ENCODE assay signal across 11 mouse cellular contexts in the genomic region with DNA sequence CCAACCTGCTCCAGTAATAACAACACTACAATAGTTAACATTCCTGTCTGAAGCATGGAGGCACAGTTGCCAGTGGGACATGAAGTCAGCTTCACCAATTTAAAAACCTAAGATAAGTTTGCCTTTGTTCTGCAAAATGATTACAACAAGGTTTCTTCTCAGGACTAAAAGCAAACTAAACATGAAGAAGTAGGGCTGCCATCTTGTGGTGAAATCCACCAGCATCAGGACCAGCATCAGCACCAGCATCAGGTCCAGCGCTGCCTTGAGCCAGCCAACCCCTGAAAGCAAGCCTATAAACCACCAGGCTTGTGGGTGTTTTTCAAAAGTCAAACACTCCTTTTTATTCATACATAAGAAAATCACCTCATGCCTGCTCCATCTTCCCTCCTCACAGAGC.
DNase-seq lines count a peak whose midpoint lies in the region; ATAC-seq and TF ChIP-seq lines count a peak whose summit lies in the region.
"Had no signal": no experiment of that assay in that cellular context is flagged by ENCODE, and none has a peak within 500 bp of the region (broad histone marks: within the 10 kb centered on the region; RNA-seq: fewer than 3 reads in every experiment).

No protein-coding gene starts in this region.

- H3K36me3 ChIP-seq in intestine, postnatal 0 days (ENCODE audit: control insufficient read depth, insufficient read depth) = no peaks in the 10 kb centered on the region
- no peaks in the 10 kb centered on the region for H3K36me3 ChIP-seq in intestine, embryonic 15.5 days
- no peaks in the 10 kb centered on the region for H3K36me3 ChIP-seq in midbrain, postnatal 0 days (ENCODE audit: insufficient read depth, low read length)
- no peaks in the 10 kb centered on the region for H3K36me3 ChIP-seq in midbrain, embryonic 13.5 days
- H3K36me3 ChIP-seq in embryonic facial prominence, embryonic 10.5 days (replicated peaks) = no peaks in the 10 kb centered on the region
- H3K36me3 ChIP-seq: stomach, embryonic 15.5 days had no signal

- TF ChIP-seq CTCF in intestine, postnatal 0 days (IDR thresholded peaks at IDR 0.05; ENCODE audit: low read depth) = peak; percentile 35
- TF ChIP-seq CTCF in midbrain, postnatal 0 days (IDR thresholded peaks at IDR 0.05) = peak; percentile 71

- no peak overlapping the region for H3K27ac ChIP-seq in intestine, postnatal 0 days (ENCODE audit: low read depth, low read length)
- no peak overlapping the region for H3K27ac ChIP-seq in intestine, embryonic 15.5 days
- no peak overlapping the region for H3K27ac ChIP-seq in midbrain, postnatal 0 days (ENCODE audit: low read depth, low read length)
- no peak overlapping the region for H3K27ac ChIP-seq in midbrain, embryonic 13.5 days
- H3K27ac ChIP-seq in embryonic facial prominence, embryonic 10.5 days (replicated peaks) = no peak overlapping the region
- H3K27ac ChIP-seq: stomach, embryonic 15.5 days had no signal

- H3K9me3 ChIP-seq in intestine, postnatal 0 days (ENCODE audit: control insufficient read depth) = no peaks in the 10 kb centered on the region
- no peaks in the 10 kb centered on the region for H3K9me3 ChIP-seq in intestine, embryonic 15.5 days
- no peaks in the 10 kb centered on the region for H3K9me3 ChIP-seq in midbrain, postnatal 0 days (ENCODE audit: low read length)
- H3K9me3 ChIP-seq in midbrain, embryonic 13.5 days = no peaks in the 10 kb centered on the region
- H3K9me3 ChIP-seq in embryonic facial prominence, embryonic 10.5 days = no peaks in the 10 kb centered on the region
- H3K9me3 ChIP-seq: stomach, embryonic 15.5 days had no signal

- ATAC-seq in intestine, postnatal 0 days = no peak
- ATAC-seq in intestine, embryonic 15.5 days = no peak
- 0 out of 2 replicates have a peak, but pooled peaks have one; percentile 27 for ATAC-seq in midbrain, postnatal 0 days (ENCODE audit: low FRiP score)
- no peak for ATAC-seq in midbrain, embryonic 13.5 days

- DNase-seq in midbrain, postnatal 0 days (ENCODE audit: low spot score) = peak; percentile 66
- peak; percentile 9 for DNase-seq in embryonic facial prominence, embryonic 10.5 days (ENCODE audit: low spot score)
- peak; percentile 24 for DNase-seq in right cerebral cortex, postnatal 4 days
- no peak for DNase-seq in heart, adult 11 months
- DNase-seq in heart, postnatal 25 days (ENCODE audit: low spot score) = no peak
- DNase-seq: heart, adult 18-20 months had no signal

- H3K4me2 ChIP-seq in intestine, postnatal 0 days (replicated peaks; ENCODE audit: low read depth) = no peak overlapping the region
- H3K4me2 ChIP-seq in intestine, embryonic 15.5 days (replicated peaks) = no peak overlapping the region
- no peak overlapping the region for H3K4me2 ChIP-seq in midbrain, postnatal 0 days (ENCODE audit: low read depth, low read length, poor library complexity, severe bottlenecking)
- no peak overlapping the region for H3K4me2 ChIP-seq in midbrain, embryonic 13.5 days (replicated peaks)
- H3K4me2 ChIP-seq: liver, embryonic 11.5 days; stomach, embryonic 15.5 days had no signal

- no peaks in the 10 kb centered on the region for H3K4me1 ChIP-seq in intestine, postnatal 0 days (replicated peaks; ENCODE audit: control insufficient read depth, insufficient read depth, low read length)
- H3K4me1 ChIP-seq in intestine, embryonic 15.5 days (replicated peaks) = no peaks in the 10 kb centered on the region
- no peaks in the 10 kb centered on the region for H3K4me1 ChIP-seq in midbrain, postnatal 0 days (ENCODE audit: insufficient read depth, low read length)
- no peaks in the 10 kb centered on the region for H3K4me1 ChIP-seq in midbrain, embryonic 13.5 days (replicated peaks)
- no peaks in the 10 kb centered on the region for H3K4me1 ChIP-seq in embryonic facial prominence, embryonic 10.5 days
- H3K4me1 ChIP-seq: stomach, embryonic 15.5 days had no signal

- no peaks in the 10 kb centered on the region for H3K27me3 ChIP-seq in intestine, postnatal 0 days (replicated peaks; ENCODE audit: control insufficient read depth, insufficient read depth, low read length)
- no peaks in the 10 kb centered on the region for H3K27me3 ChIP-seq in intestine, embryonic 15.5 days (replicated peaks)
- H3K27me3 ChIP-seq in midbrain, postnatal 0 days (ENCODE audit: insufficient read depth, low read length) = no peaks in the 10 kb centered on the region
- no peaks in the 10 kb centered on the region for H3K27me3 ChIP-seq in midbrain, embryonic 13.5 days
- no peaks in the 10 kb centered on the region for H3K27me3 ChIP-seq in embryonic facial prominence, embryonic 10.5 days (replicated peaks; ENCODE audit: low read depth, poor library complexity, severe bottlenecking)
- H3K27me3 ChIP-seq: stomach, embryonic 15.5 days had no signal

- WGBS in intestine, postnatal 0 days = 37% methylated on average over 1 of the region's 1 CpGs
- WGBS in intestine, embryonic 15.5 days = 43% methylated on average over 1 of the region's 1 CpGs
- WGBS in midbrain, postnatal 0 days = 35% methylated on average over 1 of the region's 1 CpGs
- WGBS in midbrain, embryonic 13.5 days = 54% methylated on average over 1 of the region's 1 CpGs
- 48% methylated on average over 1 of the region's 1 CpGs for whole genome bisulfite sequencing in embryonic facial prominence, embryonic 10.5 days

- intact Hi-C loops in heart, postnatal 25 days (cut with DNase I) = no loop called here

- no peak overlapping the region for H3K9ac ChIP-seq in intestine, postnatal 0 days (ENCODE audit: low read depth, low read length)
- H3K9ac ChIP-seq in intestine, embryonic 15.5 days = no peak overlapping the region
- H3K9ac ChIP-seq in midbrain, postnatal 0 days (replicated peaks; ENCODE audit: low read length, poor library complexity, severe bottlenecking) = no peak overlapping the region
- H3K9ac ChIP-seq in midbrain, embryonic 13.5 days (replicated peaks) = no peak overlapping the region
- H3K9ac ChIP-seq: stomach, embryonic 15.5 days had no signal

- no peak overlapping the region for H3K4me3 ChIP-seq in intestine, postnatal 0 days (ENCODE audit: low read depth, low read length)
- H3K4me3 ChIP-seq in intestine, embryonic 15.5 days (replicated peaks) = no peak overlapping the region
- no peak overlapping the region for H3K4me3 ChIP-seq in midbrain, postnatal 0 days (ENCODE audit: low read depth, low read length)
- no peak overlapping the region for H3K4me3 ChIP-seq in midbrain, embryonic 13.5 days (replicated peaks)
- no peak overlapping the region for H3K4me3 ChIP-seq in embryonic facial prominence, embryonic 10.5 days
- H3K4me3 ChIP-seq: stomach, embryonic 15.5 days had no signal

Comparison
In these comparisons a context has a peak if more than half of its experiments do, and no peak if none do; other contexts are left out.
1. DNase-seq: peak in midbrain, postnatal 0 days (single experiment), embryonic facial prominence, embryonic 10.5 days (single experiment) and right cerebral cortex, postnatal 4 days (single experiment); none in heart, adult 11 months (single experiment) and heart, postnatal 25 days (single experiment).